Mouse (Mus musculus): Measurements from ENCODE around the gene Pam16. TPM values are rescaled to one million over a fixed set of nuclear protein-coding genes. Genes with fewer than 3 reads are reported as not detected.
A peak's percentile ranks its signal among the peaks of the same experiment; 100 is the strongest.
"Not testable (repeated sequence)": the region's sequence is repeated elsewhere in the genome, so short reads cannot be mapped to it uniquely, and the experiment has no call there.

The Pam16 gene
- polyA plus RNA-seq, 1 experiment from 2014 or later = 86.8 TPM

DNA sequence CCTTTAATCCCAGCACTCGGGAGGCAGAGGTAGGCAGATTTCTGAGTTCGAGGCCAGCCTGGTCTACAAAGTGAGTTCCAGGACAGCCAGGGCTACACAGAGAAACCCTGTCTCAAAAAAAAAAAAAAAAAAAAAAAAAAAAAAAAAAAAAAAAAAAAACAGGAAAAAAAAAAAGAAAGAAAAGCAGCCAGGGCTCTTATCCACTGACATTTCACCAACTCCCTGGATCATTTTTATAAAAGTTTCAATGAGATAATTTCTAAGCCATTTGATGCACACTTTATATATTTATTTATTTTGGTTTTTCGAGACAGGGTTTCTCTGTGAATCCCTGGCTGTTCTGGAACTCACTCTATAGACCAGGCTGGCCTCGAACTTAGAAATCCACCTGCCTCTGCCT, 43.6 kb downstream of the Pam16 start:
- 91% methylated on average over 3 of the region's 4 CpGs for WGBS
- H3K4me2 ChIP-seq (ENCODE audit: low read depth, low read length); H3K4me1 ChIP-seq (ENCODE audit: control insufficient read depth, insufficient read depth, low read length); H3K9me3 ChIP-seq (ENCODE audit: control insufficient read depth, low read length); H3K27me3 ChIP-seq (replicated peaks; ENCODE audit: control insufficient read depth, insufficient read depth, low read length); H3K9ac ChIP-seq (ENCODE audit: low read depth, low read length); H3K27ac ChIP-seq (ENCODE audit: low read length); H3K4me3 ChIP-seq (ENCODE audit: low read length); H3K36me3 ChIP-seq (ENCODE audit: control insufficient read depth, insufficient read depth, low read length); ATAC-seq: not testable (repeated sequence)

DNA sequence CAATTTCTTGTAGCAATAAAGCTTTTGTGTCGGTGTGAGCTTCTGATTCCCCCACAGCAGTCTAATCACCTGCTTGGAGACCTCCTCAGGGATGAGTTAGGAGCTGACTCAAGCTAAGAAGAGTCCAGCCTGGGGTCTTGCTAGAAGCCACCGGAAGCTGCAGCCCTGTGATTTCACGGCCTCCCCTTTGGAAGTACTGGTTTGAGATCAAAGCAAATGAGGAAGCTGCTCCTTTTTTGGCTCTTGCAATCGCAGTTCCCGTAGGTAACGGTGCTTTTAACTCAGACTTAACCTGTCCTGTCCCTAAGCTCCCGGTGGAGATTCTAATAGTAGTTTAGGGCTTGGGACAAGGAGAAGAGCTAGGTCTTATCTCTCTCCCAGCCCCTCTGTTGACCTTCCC, 46.2 kb downstream of the Pam16 start:
- Histone ChIP-seq H3K4me2 (ENCODE audit: low read depth, low read length) (no peak overlapping the region), H3K9ac (ENCODE audit: low read depth, low read length) (no peak overlapping the region), H3K27me3 (replicated peaks; ENCODE audit: control insufficient read depth, insufficient read depth, low read length) (no peaks in the 10 kb centered on the region), H3K4me3 (ENCODE audit: low read length) (no peak overlapping the region), H3K36me3 (ENCODE audit: control insufficient read depth, insufficient read depth, low read length) (no peaks in the 10 kb centered on the region), H3K4me1 (ENCODE audit: control insufficient read depth, insufficient read depth, low read length) (no peaks in the 10 kb centered on the region), H3K9me3 (ENCODE audit: control insufficient read depth, low read length) (no peaks in the 10 kb centered on the region), H3K27ac (ENCODE audit: low read length) (no peak overlapping the region)
- 57% methylated on average over 7 of the region's 7 CpGs for WGBS
- ATAC-seq = no peak

DNA sequence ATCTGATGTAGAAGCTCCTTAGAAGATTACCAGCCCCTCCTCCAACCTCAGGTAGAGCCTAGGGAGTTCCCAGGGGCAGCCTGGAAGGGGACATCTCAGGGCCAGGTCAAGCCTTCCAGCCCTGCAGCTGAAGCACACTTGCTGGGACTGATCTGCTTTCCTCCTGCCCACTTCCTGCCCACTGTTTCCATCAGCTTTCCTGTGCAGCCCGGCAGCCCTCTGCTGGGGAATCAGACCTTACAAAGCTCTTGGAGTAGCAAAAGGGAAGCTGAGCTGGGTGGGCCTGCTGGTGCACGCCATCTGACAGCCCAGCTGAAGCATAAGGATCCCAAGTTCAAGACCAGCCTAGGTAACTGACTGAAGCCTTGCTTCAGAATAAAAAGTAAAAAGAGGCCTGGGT, 47.9 kb downstream of the Pam16 start:
- no peak overlapping the region for H3K4me3 ChIP-seq (ENCODE audit: low read length)
- no peak overlapping the region for H3K4me2 ChIP-seq (ENCODE audit: low read depth, low read length)
- H3K9ac ChIP-seq (ENCODE audit: low read depth, low read length) = no peak overlapping the region
- no peaks in the 10 kb centered on the region for H3K27me3 ChIP-seq (replicated peaks; ENCODE audit: control insufficient read depth, insufficient read depth, low read length)
- H3K27ac ChIP-seq (ENCODE audit: low read length) = no peak overlapping the region
- no peaks in the 10 kb centered on the region for H3K9me3 ChIP-seq (ENCODE audit: control insufficient read depth, low read length)
- no peaks in the 10 kb centered on the region for H3K4me1 ChIP-seq (ENCODE audit: control insufficient read depth, insufficient read depth, low read length)
- WGBS = 54% methylated on average over 2 of the region's 2 CpGs
- no peaks in the 10 kb centered on the region for H3K36me3 ChIP-seq (ENCODE audit: control insufficient read depth, insufficient read depth, low read length)
- ATAC-seq = no peak

DNA sequence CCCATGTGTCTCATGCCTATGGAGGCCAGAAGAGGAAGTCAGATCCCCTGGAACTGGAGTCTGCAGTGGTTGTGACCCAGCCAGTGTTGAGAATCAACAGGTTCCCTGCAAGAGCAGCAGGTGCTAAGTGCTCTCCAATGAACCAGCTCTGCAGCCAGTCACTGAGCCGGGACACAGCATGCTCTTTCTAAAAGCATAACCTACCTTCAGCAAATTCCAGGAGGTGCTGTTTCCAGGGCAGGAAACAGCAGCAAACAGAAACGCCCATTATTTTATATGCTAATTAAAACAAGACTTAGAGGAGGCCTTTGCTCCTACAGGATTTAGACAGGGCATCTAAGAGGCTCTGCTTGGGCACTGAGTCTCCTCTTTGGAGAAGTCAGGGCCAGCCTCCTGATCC, 48.8 kb downstream of the Pam16 start:
- no peaks in the 10 kb centered on the region for H3K27me3 ChIP-seq (replicated peaks; ENCODE audit: control insufficient read depth, insufficient read depth, low read length)
- no peak overlapping the region for H3K4me3 ChIP-seq (ENCODE audit: low read length)
- ATAC-seq = no peak
- 54% methylated on average over 2 of the region's 2 CpGs for WGBS
- no peak overlapping the region for H3K27ac ChIP-seq (ENCODE audit: low read length)
- no peaks in the 10 kb centered on the region for H3K9me3 ChIP-seq (ENCODE audit: control insufficient read depth, low read length)
- no peak overlapping the region for H3K9ac ChIP-seq (ENCODE audit: low read depth, low read length)
- H3K36me3 ChIP-seq (ENCODE audit: control insufficient read depth, insufficient read depth, low read length) = no peaks in the 10 kb centered on the region
- no peaks in the 10 kb centered on the region for H3K4me1 ChIP-seq (ENCODE audit: control insufficient read depth, insufficient read depth, low read length)
- no peak overlapping the region for H3K4me2 ChIP-seq (ENCODE audit: low read depth, low read length)

DNA sequence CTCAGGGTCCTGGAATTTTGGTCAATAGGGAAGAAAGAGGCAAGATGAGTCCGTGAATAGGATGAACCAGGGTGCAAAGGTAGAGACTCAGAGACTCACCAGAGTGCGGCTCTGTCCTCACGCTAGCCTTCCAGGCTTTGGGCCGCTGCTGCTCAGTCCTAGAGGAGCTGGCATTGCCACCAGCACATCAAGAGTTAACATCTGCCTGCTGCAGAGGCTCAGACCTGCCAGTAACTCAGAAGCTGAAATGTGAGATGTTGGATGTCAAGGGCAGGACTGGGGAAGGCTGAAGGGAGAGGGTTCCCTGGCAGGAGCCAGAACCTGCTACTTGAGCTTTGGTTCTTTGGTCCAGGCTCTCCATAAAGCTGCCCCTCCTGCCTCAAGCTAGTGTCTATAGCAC, 54.1 kb downstream of the Pam16 start:
- Histone ChIP-seq H3K9me3 (ENCODE audit: control insufficient read depth, low read length) (no peaks in the 10 kb centered on the region), H3K27me3 (replicated peaks; ENCODE audit: control insufficient read depth, insufficient read depth, low read length) (no peaks in the 10 kb centered on the region), H3K4me2 (ENCODE audit: low read depth, low read length) (no peak overlapping the region), H3K27ac (ENCODE audit: low read length) (no peak overlapping the region), H3K36me3 (ENCODE audit: control insufficient read depth, insufficient read depth, low read length) (no peaks in the 10 kb centered on the region), H3K4me3 (ENCODE audit: low read length) (no peak overlapping the region), H3K9ac (ENCODE audit: low read depth, low read length) (no peak overlapping the region), H3K4me1 (ENCODE audit: control insufficient read depth, insufficient read depth, low read length) (peaks cover 6% of the 10 kb centered on the region; the same call in 1 of the 2 replicates)
- ATAC-seq = no peak
- whole genome bisulfite sequencing = 59% methylated on average over 4 of the region's 4 CpGs

DNA sequence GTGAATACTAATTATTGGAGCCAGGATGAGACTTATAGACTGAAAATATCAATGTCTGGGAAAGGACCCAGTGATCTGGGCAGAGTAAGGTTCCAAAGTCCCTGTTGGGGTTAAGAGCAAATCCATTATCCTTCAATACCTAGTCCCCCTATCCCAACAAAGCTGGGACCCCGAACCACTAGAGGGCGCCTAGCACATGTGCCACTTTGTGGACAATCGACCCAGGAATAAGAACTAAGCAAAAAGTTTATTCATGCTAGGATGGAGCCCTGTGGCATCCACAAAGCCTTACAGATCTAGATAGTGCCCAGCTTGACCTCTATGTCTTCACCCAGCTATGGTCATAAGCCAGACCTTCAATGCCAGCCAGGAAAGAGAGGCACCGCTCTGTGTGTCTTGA, 56.9 kb downstream of the Pam16 start:
- 15% methylated on average over 4 of the region's 4 CpGs for WGBS
- Histone ChIP-seq H3K4me2 (ENCODE audit: low read depth, low read length) (no peak overlapping the region), H3K9ac (ENCODE audit: low read depth, low read length) (no peak overlapping the region), H3K27ac (ENCODE audit: low read length) (no peak overlapping the region), H3K27me3 (replicated peaks; ENCODE audit: control insufficient read depth, insufficient read depth, low read length) (no peaks in the 10 kb centered on the region), H3K4me3 (ENCODE audit: low read length) (no peak overlapping the region), H3K9me3 (ENCODE audit: control insufficient read depth, low read length) (no peaks in the 10 kb centered on the region), H3K36me3 (ENCODE audit: control insufficient read depth, insufficient read depth, low read length) (no peaks in the 10 kb centered on the region), H3K4me1 (ENCODE audit: control insufficient read depth, insufficient read depth, low read length) (peaks cover 6% of the 10 kb centered on the region; the same call in 1 of the 2 replicates)
- ATAC-seq = peak; percentile 61

Other genes with a start within 250 kb of the Pam16 start
- 1.2 and 1.3 TPM in 2 replicates for gene Adcy9, start 204.5 kb downstream of the Pam16 start, polyA plus RNA-seq (2015; fragmentation: Nextera tagmentation; extraction: Ambion mirVana)
- gene Srl, start 83.2 kb downstream of the Pam16 start, polyA plus RNA-seq (2015; fragmentation: Nextera tagmentation; extraction: Ambion mirVana) = 8.0 and 8.5 TPM in 2 replicates
- 23.0 and 26.5 TPM in 2 replicates for gene Tfap4, start 65.1 kb downstream of the Pam16 start, polyA plus RNA-seq (2015; fragmentation: Nextera tagmentation; extraction: Ambion mirVana)
- gene Glis2, start 30.3 kb downstream of the Pam16 start, polyA plus RNA-seq (2015; fragmentation: Nextera tagmentation; extraction: Ambion mirVana) = 14.5 and 18.1 TPM in 2 replicates
- 13.5 and 13.6 TPM in 2 replicates for gene Vasn, start 15.0 kb upstream of the Pam16 start, polyA plus RNA-seq (2015; fragmentation: Nextera tagmentation; extraction: Ambion mirVana)
- 90.5 and 92.5 TPM in 2 replicates for gene Dnaja3, start 15.0 kb upstream of the Pam16 start, polyA plus RNA-seq (2015; fragmentation: Nextera tagmentation; extraction: Ambion mirVana)
- gene Coro7, start 54.8 kb upstream of the Pam16 start, polyA plus RNA-seq (2015; fragmentation: Nextera tagmentation; extraction: Ambion mirVana) = 29.2 and 30.5 TPM in 2 replicates
- 35.3 and 45.9 TPM in 2 replicates for gene Nmral1, start 94.4 kb upstream of the Pam16 start, polyA plus RNA-seq (2015; fragmentation: Nextera tagmentation; extraction: Ambion mirVana)
- gene Hmox2, start 101.4 kb upstream of the Pam16 start, polyA plus RNA-seq (2015; fragmentation: Nextera tagmentation; extraction: Ambion mirVana) = 87.5 and 88.7 TPM in 2 replicates
- 97.2 and 100 TPM in 2 replicates for gene Cdip1, start 165.3 kb upstream of the Pam16 start, polyA plus RNA-seq (2015; fragmentation: Nextera tagmentation; extraction: Ambion mirVana)
- gene 4930562C15Rik, start 210.4 kb upstream of the Pam16 start, polyA plus RNA-seq (2015; fragmentation: Nextera tagmentation; extraction: Ambion mirVana) = 0.09 and 0.22 TPM in 2 replicates

Data from intestine, embryonic 16.5 days (tissue).